Mouse (Mus musculus) CH12.LX (cell line): ENCODE data around the gene Gja8. TPM values are rescaled to one million over a fixed set of nuclear protein-coding genes. Genes with fewer than 3 reads are reported as not detected.

Experiments
- DNase-seq: peaks from one replicate; pipeline ENCODE4 v3.0.0-alpha.2; 2013; ENCODE audit errors: extremely low read depth
- H3K27ac ChIP-seq: 2 replicates; pipeline ENCODE4 v1.5.1; 2012; ENCODE audit warnings: low read depth, mild to moderate bottlenecking, control low read depth, moderate library complexity; ENCODE audit not compliant: insufficient read depth
- H3K27me3 ChIP-seq: replicated peaks from 2 replicates; pipeline ENCODE3; 2012; ENCODE audit warnings: inconsistent platforms
- H3K36me3 ChIP-seq, 2 experiments: replicated peaks in 1 of 2; 2 replicates each; pipeline versions ENCODE3 to v1.6.1; 2012; ENCODE audit warnings: inconsistent platforms in 1 of 2, low read length in 1 of 2, mild to moderate bottlenecking in 1 of 2, mixed read lengths in 1 of 2, moderate library complexity in 1 of 2; ENCODE audit not compliant: control insufficient read depth in 1 of 2, insufficient read depth in 1 of 2
- H3K4me1 ChIP-seq, 2 experiments: 2 replicates each; pipeline ENCODE4 v1.6.1; 2012; ENCODE audit warnings: inconsistent platforms in 1 of 2, moderate library complexity in 1 of 2; ENCODE audit not compliant: insufficient read depth in 2 of 2, control insufficient read depth in 1 of 2
- H3K4me2 ChIP-seq: 2 replicates; pipeline ENCODE4 v1.6.1; 2012; ENCODE audit warnings: low read depth, mild to moderate bottlenecking, control low read depth; ENCODE audit not compliant: poor library complexity, insufficient read depth, severe bottlenecking
- H3K4me3 ChIP-seq, 3 experiments: fragments of 150-350 bp in 1 of 3; sonication (generic) in 1 of 3; replicated peaks in 1 of 3; 2 replicates each; pipeline versions ENCODE3 to v1.5.1; 2011 to 2012; ENCODE audit warnings: low read depth in 2 of 3, low read length in 2 of 3, mild to moderate bottlenecking in 2 of 3, moderate library complexity in 2 of 3, control low read depth in 1 of 3, improper control_type of control experiment in 1 of 3, inconsistent platforms in 1 of 3, mixed read lengths in 1 of 3; ENCODE audit not compliant: poor library complexity in 1 of 3
- H3K79me2 ChIP-seq: replicated peaks from 2 replicates; pipeline ENCODE4 v1.6.1; 2012; ENCODE audit warnings: mild to moderate bottlenecking, moderate library complexity; ENCODE audit not compliant: control insufficient read depth, poor library complexity, insufficient read depth, severe bottlenecking; ENCODE audit errors: extremely low read depth
- H3K9ac ChIP-seq: 2 replicates; pipeline ENCODE4 v1.6.1; 2012; ENCODE audit warnings: low read depth, mild to moderate bottlenecking, control low read depth, moderate library complexity; ENCODE audit not compliant: insufficient read depth
- H3K9me3 ChIP-seq: replicated peaks from 2 replicates; pipeline ENCODE3; 2012; ENCODE audit warnings: low read length, inconsistent platforms, mixed read lengths
- CHD1 ChIP-seq: IDR thresholded peaks from 2 replicates; pipeline ENCODE4 v1.6.1; 2012; ENCODE audit warnings: low read depth, low read length, improper control_type of control experiment, inconsistent platforms
- ELF1 ChIP-seq: IDR thresholded peaks from 2 replicates; pipeline ENCODE4 v1.6.1; 2014; ENCODE audit warnings: low read depth, mild to moderate bottlenecking, inconsistent platforms, low read length, improper control_type of control experiment
- ETS1 ChIP-seq: conservative IDR thresholded peaks from 2 replicates; pipeline ENCODE4 v1.6.1; 2012; ENCODE audit warnings: low read depth, mild to moderate bottlenecking, inconsistent platforms, low read length, improper control_type of control experiment, moderate library complexity
- HCFC1 ChIP-seq: IDR thresholded peaks from 2 replicates; pipeline ENCODE4 v1.6.1; 2012; ENCODE audit warnings: low read depth, mild to moderate bottlenecking, inconsistent platforms, low read length, improper control_type of control experiment
- JUN ChIP-seq: IDR thresholded peaks from 2 replicates; pipeline ENCODE4 v1.6.1; 2011; ENCODE audit warnings: low read depth, mild to moderate bottlenecking, low read length, improper control_type of control experiment, moderate library complexity; ENCODE audit not compliant: insufficient read depth
- JUND ChIP-seq: conservative IDR thresholded peaks from 2 replicates; pipeline ENCODE4 v1.6.1; 2011; ENCODE audit warnings: low read depth, low read length, improper control_type of control experiment
- KAT2A ChIP-seq: IDR thresholded peaks from 2 replicates; pipeline ENCODE4 v1.6.1; 2012; ENCODE audit warnings: low read length, improper control_type of control experiment, inconsistent platforms; ENCODE audit not compliant: insufficient replicate concordance
- MAX ChIP-seq: IDR thresholded peaks from 2 replicates; pipeline ENCODE4 v1.6.1; 2011; ENCODE audit warnings: low read length, improper control_type of control experiment
- MAZ ChIP-seq: IDR thresholded peaks from 2 replicates; pipeline ENCODE4 v1.6.1; 2012; ENCODE audit warnings: low read depth, mild to moderate bottlenecking, inconsistent platforms, low read length, improper control_type of control experiment, moderate library complexity
- MXI1 ChIP-seq: IDR thresholded peaks from 2 replicates; pipeline ENCODE4 v1.6.1; 2011; ENCODE audit warnings: mild to moderate bottlenecking, low read depth, low read length, improper control_type of control experiment
- MYC ChIP-seq: IDR thresholded peaks from 2 replicates; pipeline ENCODE4 v1.6.1; 2011; ENCODE audit warnings: low read depth, mild to moderate bottlenecking, improper control_type of control experiment, low read length
- NELFE ChIP-seq: IDR thresholded peaks from 2 replicates; pipeline ENCODE4 v1.6.1; 2011; ENCODE audit warnings: low read depth, low read length, improper control_type of control experiment
- NRF1 ChIP-seq: IDR thresholded peaks from 2 replicates; pipeline ENCODE4 v1.6.1; 2014; ENCODE audit warnings: low read depth, mild to moderate bottlenecking, inconsistent platforms, low read length, improper control_type of control experiment, moderate library complexity
- POLR2A ChIP-seq: IDR thresholded peaks from 2 replicates; pipeline ENCODE4 v1.6.1; 2011; ENCODE audit warnings: low read depth, mild to moderate bottlenecking, improper control_type of control experiment, low read length
- RAD21 ChIP-seq: IDR thresholded peaks from 2 replicates; pipeline ENCODE4 v1.6.1; 2011; ENCODE audit warnings: low read depth, mild to moderate bottlenecking, low read length, improper control_type of control experiment, moderate library complexity
- RCOR1 ChIP-seq: conservative IDR thresholded peaks from 2 replicates; pipeline ENCODE4 v1.6.1; 2012; ENCODE audit warnings: low read depth, mild to moderate bottlenecking, inconsistent platforms, low read length, improper control_type of control experiment
- SIN3A ChIP-seq: IDR thresholded peaks from 2 replicates; pipeline ENCODE4 v1.6.1; 2012; ENCODE audit warnings: low read length, improper control_type of control experiment, inconsistent platforms
- SMC3 ChIP-seq: IDR thresholded peaks from 2 replicates; pipeline ENCODE4 v1.6.1; 2011; ENCODE audit warnings: low read depth, low read length, improper control_type of control experiment
- TBP ChIP-seq: conservative IDR thresholded peaks from 2 replicates; pipeline ENCODE4 v1.6.1; 2011; ENCODE audit warnings: low read depth, low read length, improper control_type of control experiment
- TCF12 ChIP-seq: IDR thresholded peaks from 2 replicates; pipeline ENCODE4 v1.6.1; 2014; ENCODE audit warnings: low read depth, mild to moderate bottlenecking, inconsistent platforms, low read length, improper control_type of control experiment
- UBTF ChIP-seq: IDR thresholded peaks from 2 replicates; pipeline ENCODE4 v1.6.1; 2012; ENCODE audit warnings: low read depth, mild to moderate bottlenecking, inconsistent platforms, low read length, improper control_type of control experiment, moderate library complexity
- USF2 ChIP-seq: conservative IDR thresholded peaks from 2 replicates; pipeline ENCODE4 v1.6.1; 2011; ENCODE audit warnings: low read depth, low read length, improper control_type of control experiment
- ZMIZ1 ChIP-seq: IDR thresholded peaks from 2 replicates; pipeline ENCODE4 v1.6.1; 2012; ENCODE audit warnings: low read depth, mild to moderate bottlenecking, inconsistent platforms, low read length, improper control_type of control experiment
- dilution Hi-C: fragments of 300-500 bp; cut with MboI; formaldehyde crosslinking; loops from 2 replicates; pipeline ENCODE4 v1.14.3; 2020; ENCODE audit warnings: low sequenced_read_pairs; ENCODE audit not compliant: extremely low pct_unique_long_range_greater_than_20kb, extremely low pct_ligation_motif_present
- in situ Hi-C: fragments of 300-500 bp; cut with MboI; formaldehyde crosslinking; loops from 3 replicates; pipeline ENCODE4 v1.14.3; 2019; ENCODE audit warnings: low sequenced_read_pairs, low pct_ligation_motif_present, low pct_unique_long_range_greater_than_20kb, mixed read lengths
- polyA plus RNA-seq: library from polyadenylated mRNA; unstranded; fragments of >175 nt; gene quantifications from 2 replicates; pipeline ENCODE4 v1.2.1, GENCODE M21; 2012; ENCODE audit warnings: low read depth; ENCODE audit not compliant: insufficient read length
- total RNA-seq, 2 experiments: library from RNA; depleted of rRNA; stranded (reverse); fragments of 300-350 nt in 1 of 2; fragments of >200 nt in 1 of 2; gene quantifications; 2 replicates each; pipeline ENCODE4 v1.2.3; 2012 to 2014

Gene Gja8
- total and polyA plus RNA-seq, 3 experiments = not detected

- dilution Hi-C loops (no loop called here), in situ Hi-C loops (no loop called here)
- Histone ChIP-seq H3K9me3 (no peaks in the 10 kb centered on the region), H3K27me3 (peaks cover 2% of the 10 kb centered on the region), H3K79me2 (0 out of 2 replicates have a peak, but pooled peaks cover 2% of the 10 kb centered on the region), H3K27ac (no peak overlapping the region), H3K4me3 (peak overlapping the region; percentile 86 to 100 (median 97)), H3K9ac (peak overlapping the region; percentile 64), H3K4me1 (peaks cover 3 to 20% of the 10 kb centered on the region in 2 experiments; a peak in 3 of 4 replicates), H3K36me3 (peaks cover 0 to 12% of the 10 kb centered on the region in 2 experiments), H3K4me2 (peak overlapping the region; percentile 97)
- DNase-seq = peak; percentile 9
- TF ChIP-seq SIN3A (no peak), JUND (no peak), ZMIZ1 (no peak), USF2 (no peak), SMC3 (no peak), JUN (no peak), TCF12 (no peak), MXI1 (no peak), RCOR1 (no peak), CHD1 (no peak), NELFE (no peak), ETS1 (no peak), RAD21 (no peak), HCFC1 (no peak), MAX (no peak), NRF1 (no peak), UBTF (no peak)
Measured at GRCm38 (mm10) chr3:96905592-96905991, 20.2 kb downstream of the Gja8 start.

GRCm38 (mm10) chr3:96904851-96905541 lies 20.8 kb downstream of the Gja8 start, which contains the start of gene Gpr89:
TSS of gene Gpr89 (minus strand) at chr3:96905346.
- peak; percentile 93 for DNase-seq
- in situ Hi-C loops = no loop called here
- 0 out of 2 replicates have a peak, but pooled peaks cover 2% of the 10 kb centered on the region for H3K79me2 ChIP-seq
- H3K4me1 ChIP-seq = peaks cover 3 to 20% of the 10 kb centered on the region in 2 experiments; a peak in 3 of 4 replicates
- peak; percentile 89 for TF ChIP-seq TBP
- TF ChIP-seq MAZ = no peak
- TF ChIP-seq HCFC1 = peak; percentile 79
- peak; percentile 86 for TF ChIP-seq MXI1
- TF ChIP-seq ELF1 = 0 out of 2 replicates have a peak, but pooled peaks have one; percentile 18
- TF ChIP-seq POLR2A = peak; percentile 90
- TF ChIP-seq RAD21 = no peak
- peak; percentile 75 for TF ChIP-seq SIN3A
- no peak for TF ChIP-seq MYC
- no peak for TF ChIP-seq KAT2A
- 0 out of 2 replicates have a peak, but pooled peaks have one; percentile 14 for TF ChIP-seq MAX
- no peak for TF ChIP-seq ETS1
- peak; percentile 77; the same call in 1 of the 2 replicates for TF ChIP-seq NELFE
- no peak for TF ChIP-seq SMC3
- TF ChIP-seq TCF12 = peak; percentile 77
- H3K4me2 ChIP-seq = peak within 1 kb of the TSS; percentile 97
- peak within 1 kb of the TSS; percentile 86 to 100 (median 97) for H3K4me3 ChIP-seq
- no peaks in the 10 kb centered on the region for H3K27me3 ChIP-seq
- dilution Hi-C loops = no loop called here
- peak within 1 kb of the TSS; percentile 64 for H3K9ac ChIP-seq
- H3K27ac ChIP-seq = no peak within 1 kb of the TSS
- no peaks in the 10 kb centered on the region for H3K9me3 ChIP-seq
- peaks cover 0 to 17% of the 10 kb centered on the region in 2 experiments for H3K36me3 ChIP-seq
